Mouse (Mus musculus) E14TG2a.4 (cell line): ENCODE results near the gene Adgrl3.

Source experiments
- CTCF ChIP-seq: conservative IDR thresholded peaks from 2 replicates; pipeline ENCODE4 v1.5.1; 2014; ENCODE audit warnings: low read length
- NANOG ChIP-seq: IDR thresholded peaks from 2 replicates; pipeline ENCODE4 v1.6.1; 2014; ENCODE audit warnings: borderline replicate concordance, low read length, mixed read lengths

DNA sequence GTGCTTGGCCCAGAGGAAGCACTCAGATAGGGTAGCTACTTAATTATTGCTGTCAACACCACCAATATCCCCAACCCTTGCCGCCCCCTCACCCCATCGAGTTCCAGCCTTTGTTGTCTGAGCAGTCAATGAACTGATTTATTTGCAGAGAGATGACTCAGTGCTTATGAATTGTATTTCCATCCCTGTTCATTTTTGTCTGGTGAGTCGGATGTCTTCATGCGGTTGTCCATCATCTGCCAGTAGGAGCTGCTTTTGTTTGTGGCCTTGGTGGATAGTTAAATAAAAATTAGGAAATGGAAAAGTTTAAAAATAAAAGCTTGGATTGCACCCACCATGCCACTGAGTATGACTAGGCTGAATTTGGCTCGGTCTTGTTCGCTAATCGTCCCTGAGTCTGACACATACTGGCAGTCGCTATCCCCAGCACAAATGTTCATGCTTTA, 344.3 kb downstream of the Adgrl3 start:
- TF ChIP-seq CTCF (no peak), NANOG (no peak)
